22 mouse cellular contexts compared by ENCODE assay signal in genomic region chr17:8745334-8745733, GRCm38 (mm10).
A peak's percentile ranks its signal among the peaks of the same experiment; 100 is the strongest.
DNase-seq lines count a peak whose midpoint lies in the region; ATAC-seq and TF ChIP-seq lines count a peak whose summit lies in the region.
"Had no signal": no experiment of that assay in that cellular context is flagged by ENCODE, and none has a peak within 500 bp of the region (broad histone marks: within the 10 kb centered on the region; RNA-seq: fewer than 3 reads in every experiment).

No protein-coding gene starts in this region.

- H3K27me3 ChIP-seq in midbrain, postnatal 0 days (ENCODE audit: insufficient read depth, low read length): no peaks in the 10 kb centered on the region
- H3K27me3 ChIP-seq in midbrain, embryonic 15.5 days (replicated peaks): no peaks in the 10 kb centered on the region
- no peaks in the 10 kb centered on the region for H3K27me3 ChIP-seq in stomach, postnatal 0 days (ENCODE audit: control insufficient read depth, insufficient read depth, low read length)
- no peaks in the 10 kb centered on the region for H3K27me3 ChIP-seq in thymus, adult 2 months (ENCODE audit: control insufficient read depth, insufficient read depth, low read length)
- H3K27me3 ChIP-seq: forebrain, embryonic 12.5 days; hindbrain, embryonic 12.5 days; neural tube, embryonic 15.5 days had no signal

- no peaks in the 10 kb centered on the region for H3K4me1 ChIP-seq in midbrain, postnatal 0 days (ENCODE audit: insufficient read depth, low read length)
- no peaks in the 10 kb centered on the region for H3K4me1 ChIP-seq in midbrain, embryonic 15.5 days
- no peaks in the 10 kb centered on the region for H3K4me1 ChIP-seq in stomach, postnatal 0 days (replicated peaks; ENCODE audit: control insufficient read depth, insufficient read depth)
- no peaks in the 10 kb centered on the region for H3K4me1 ChIP-seq in thymus, adult 2 months (replicated peaks; ENCODE audit: control insufficient read depth, insufficient read depth, low read length)
- H3K4me1 ChIP-seq: embryonic facial prominence, embryonic 13.5 days; forebrain, embryonic 12.5 days; heart, embryonic 13.5 days; hindbrain, embryonic 12.5 days; neural tube, embryonic 15.5 days had no signal

- no peak for TF ChIP-seq POLR2A in thymus, adult 2 months (IDR thresholded peaks at IDR 0.05; ENCODE audit: control insufficient read depth, extremely low read depth, insufficient read depth, low read length, poor library complexity)

- H3K36me3 ChIP-seq in midbrain, postnatal 0 days (ENCODE audit: insufficient read depth, low read length): no peaks in the 10 kb centered on the region
- H3K36me3 ChIP-seq in midbrain, embryonic 15.5 days (replicated peaks): no peaks in the 10 kb centered on the region
- no peaks in the 10 kb centered on the region for H3K36me3 ChIP-seq in stomach, postnatal 0 days (ENCODE audit: control insufficient read depth, insufficient read depth, low read length)
- H3K36me3 ChIP-seq in thymus, adult 2 months (ENCODE audit: control insufficient read depth, insufficient read depth, low read length): no peaks in the 10 kb centered on the region
- H3K36me3 ChIP-seq: embryonic facial prominence, embryonic 13.5 days; forebrain, embryonic 12.5 days; heart, embryonic 13.5 days; hindbrain, embryonic 12.5 days; neural tube, embryonic 15.5 days had no signal

- peak; percentile 19 for DNase-seq in heart, adult 11 months
- DNase-seq in heart, postnatal 14 days: no peak
- DNase-seq in layer of hippocampus, adult 2 months (ENCODE audit: low spot score in 2 of 2): no peak
- DNase-seq in layer of hippocampus, postnatal 25 days (ENCODE audit: extremely low spot score in 1 of 2, low spot score in 1 of 2): no peak
- DNase-seq in midbrain, postnatal 0 days (ENCODE audit: low spot score): no peak
- DNase-seq in stomach, postnatal 0 days (ENCODE audit: low spot score): no peak
- no peak for DNase-seq in thymus, adult 2 months
- DNase-seq: adrenal gland, postnatal 14 days; B cell, adult 2 months; cerebellum, adult 8-10 months; cerebellum, postnatal 36 days; gastrocnemius, postnatal 10 days; lung, adult 2 months; lung, postnatal 4 days had no signal

- peak; percentile 70 for TF ChIP-seq CTCF in layer of hippocampus, adult 2 months (conservative IDR thresholded peaks at IDR 0.05)
- TF ChIP-seq CTCF in midbrain, postnatal 0 days (IDR thresholded peaks at IDR 0.05): peak; percentile 51
- TF ChIP-seq CTCF in stomach, postnatal 0 days (IDR thresholded peaks at IDR 0.05; ENCODE audit: low read depth): peak; percentile 41
- no peak for TF ChIP-seq CTCF in thymus, adult 2 months (IDR thresholded peaks at IDR 0.05; ENCODE audit: borderline replicate concordance, control insufficient read depth, extremely low read depth, insufficient read depth, low read length, poor library complexity)

- TF ChIP-seq EP300 in stomach, postnatal 0 days (optimal IDR thresholded peaks at IDR 0.05): no peak

- WGBS in midbrain, postnatal 0 days: 51% methylated on average over 1 of the region's 1 CpGs
- 70% methylated on average over 1 of the region's 1 CpGs for WGBS in midbrain, embryonic 15.5 days
- 44% methylated on average over 1 of the region's 1 CpGs for WGBS in stomach, postnatal 0 days
- 77% methylated on average over 1 of the region's 1 CpGs for WGBS in thymus, adult 2 months

- intact Hi-C loops in heart, postnatal 14 days (cut with DNase I): loop anchor here (5.0 kb wide), 2 partner anchors 133 to 192 kb away; no protein-coding TSS in a partner anchor

- H3K27ac ChIP-seq in layer of hippocampus, adult 2 months: no peak overlapping the region
- H3K27ac ChIP-seq in midbrain, postnatal 0 days (ENCODE audit: low read depth, low read length): no peak overlapping the region
- H3K27ac ChIP-seq in midbrain, embryonic 15.5 days: no peak overlapping the region
- no peak overlapping the region for H3K27ac ChIP-seq in stomach, postnatal 0 days (replicated peaks)
- no peak overlapping the region for H3K27ac ChIP-seq in thymus, adult 2 months (ENCODE audit: control insufficient read depth, insufficient read depth, low read length)
- H3K27ac ChIP-seq: embryonic facial prominence, embryonic 13.5 days; forebrain, embryonic 12.5 days; heart, embryonic 13.5 days; hindbrain, embryonic 12.5 days; neural tube, embryonic 15.5 days had no signal

- ATAC-seq in midbrain, postnatal 0 days (ENCODE audit: low FRiP score): no peak
- ATAC-seq in midbrain, embryonic 15.5 days (replicated peaks): no peak
- ATAC-seq in stomach, postnatal 0 days (ENCODE audit: low FRiP score, low TSS enrichment): no peak
- ATAC-seq: inflammation-experienced regulatory T-cells, adult 6 months had no signal

- H3K9me3 ChIP-seq in midbrain, postnatal 0 days (ENCODE audit: low read length): no peaks in the 10 kb centered on the region
- no peaks in the 10 kb centered on the region for H3K9me3 ChIP-seq in midbrain, embryonic 15.5 days
- no peaks in the 10 kb centered on the region for H3K9me3 ChIP-seq in stomach, postnatal 0 days (ENCODE audit: control insufficient read depth, low read length)
- H3K9me3 ChIP-seq: embryonic facial prominence, embryonic 13.5 days; forebrain, embryonic 12.5 days; heart, embryonic 13.5 days; hindbrain, embryonic 12.5 days; neural tube, embryonic 15.5 days had no signal

- no peak overlapping the region for H3K4me3 ChIP-seq in layer of hippocampus, adult 2 months
- no peak overlapping the region for H3K4me3 ChIP-seq in midbrain, postnatal 0 days (ENCODE audit: low read depth, low read length)
- H3K4me3 ChIP-seq in midbrain, embryonic 15.5 days: no peak overlapping the region
- no peak overlapping the region for H3K4me3 ChIP-seq in stomach, postnatal 0 days (ENCODE audit: low read depth, low read length)
- no peak overlapping the region for H3K4me3 ChIP-seq in thymus, adult 2 months (ENCODE audit: control insufficient read depth, insufficient read depth, low read length)
- H3K4me3 ChIP-seq: embryonic facial prominence, embryonic 13.5 days; erythroblast, embryonic 14.5 days; forebrain, embryonic 12.5 days; heart, embryonic 13.5 days; hindbrain, embryonic 12.5 days; neural tube, embryonic 15.5 days had no signal

- H3K9ac ChIP-seq in midbrain, postnatal 0 days (replicated peaks; ENCODE audit: low read length, poor library complexity, severe bottlenecking): no peak overlapping the region
- no peak overlapping the region for H3K9ac ChIP-seq in midbrain, embryonic 15.5 days
- no peak overlapping the region for H3K9ac ChIP-seq in stomach, postnatal 0 days (ENCODE audit: low read length)
- H3K9ac ChIP-seq: embryonic facial prominence, embryonic 13.5 days; forebrain, embryonic 12.5 days; heart, embryonic 13.5 days; hindbrain, embryonic 12.5 days; neural tube, embryonic 15.5 days had no signal

- H3K4me2 ChIP-seq in midbrain, postnatal 0 days (ENCODE audit: low read depth, low read length, poor library complexity, severe bottlenecking): no peak overlapping the region
- no peak overlapping the region for H3K4me2 ChIP-seq in midbrain, embryonic 15.5 days
- no peak overlapping the region for H3K4me2 ChIP-seq in stomach, postnatal 0 days (replicated peaks; ENCODE audit: low read depth)
- H3K4me2 ChIP-seq: embryonic facial prominence, embryonic 13.5 days; forebrain, embryonic 12.5 days; heart, embryonic 13.5 days; hindbrain, embryonic 12.5 days; neural tube, embryonic 15.5 days had no signal
